Mouse (Mus musculus) bone marrow macrophage, adult 2 months (primary cell): ENCODE measurements around the gene Nme4. TPM values are rescaled to one million over a fixed set of nuclear protein-coding genes. Genes with fewer than 3 reads are reported as not detected.
"Not testable (repeated sequence)": the region's sequence is repeated elsewhere in the genome, so short reads cannot be mapped to it uniquely, and the experiment has no call there.

Experiments
- H3K27ac ChIP-seq: 2 replicates; pipeline ENCODE4 v1.5.1; 2012; ENCODE audit warnings: low read depth, low read length; ENCODE audit not compliant: insufficient read depth
- H3K4me1 ChIP-seq: 2 replicates; pipeline ENCODE4 v1.6.1; 2012; ENCODE audit warnings: low read length; ENCODE audit not compliant: control insufficient read depth, insufficient read depth
- H3K4me3 ChIP-seq: 2 replicates; pipeline ENCODE4 v1.5.1; 2012; ENCODE audit warnings: mild to moderate bottlenecking, low read length, moderate library complexity; ENCODE audit not compliant: insufficient read depth
- CTCF ChIP-seq: IDR thresholded peaks from 2 replicates; pipeline ENCODE4 v1.5.1; 2012; ENCODE audit warnings: low read depth, mild to moderate bottlenecking, low read length, moderate library complexity
- POLR2A ChIP-seq: IDR thresholded peaks from 2 replicates; pipeline ENCODE4 v1.6.1; 2012; ENCODE audit warnings: mild to moderate bottlenecking, low read depth, low read length, borderline replicate concordance
- polyA plus RNA-seq: library from polyadenylated mRNA; stranded (reverse); fragments of >200 nt; gene quantifications from 2 replicates; pipeline ENCODE4 v1.2.4, GENCODE M21; 2012; ENCODE audit not compliant: missing spikeins, insufficient read depth, insufficient read length

The Nme4 gene
- polyA plus RNA-seq, 1 experiment, result 25.6 TPM

DNA sequence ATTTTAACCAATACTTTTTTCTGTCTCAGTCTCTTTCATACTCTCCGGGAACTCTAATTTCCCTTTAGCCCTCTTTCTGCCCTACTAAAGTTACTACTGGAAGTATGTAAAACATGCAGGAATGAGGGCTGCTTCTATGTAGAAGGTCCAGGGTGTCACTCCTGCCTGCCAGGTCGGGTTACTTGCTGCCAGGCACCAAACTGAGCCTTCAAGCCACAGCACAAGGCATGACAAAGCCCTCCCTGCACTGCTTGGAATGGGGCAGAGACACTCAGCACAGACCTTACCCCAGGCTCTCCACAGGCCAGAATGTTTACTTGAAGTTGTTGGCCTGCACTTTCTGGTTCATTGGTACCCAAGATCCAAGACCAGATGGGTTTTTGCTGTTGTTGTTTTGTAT lies 4.8 kb upstream of the Nme4 start:
- Histone ChIP-seq H3K4me1 (peaks cover 32% of the 10 kb centered on the region), H3K4me3 (no peak overlapping the region), H3K27ac (no peak overlapping the region)
- TF ChIP-seq POLR2A (no peak), CTCF (no peak)

DNA sequence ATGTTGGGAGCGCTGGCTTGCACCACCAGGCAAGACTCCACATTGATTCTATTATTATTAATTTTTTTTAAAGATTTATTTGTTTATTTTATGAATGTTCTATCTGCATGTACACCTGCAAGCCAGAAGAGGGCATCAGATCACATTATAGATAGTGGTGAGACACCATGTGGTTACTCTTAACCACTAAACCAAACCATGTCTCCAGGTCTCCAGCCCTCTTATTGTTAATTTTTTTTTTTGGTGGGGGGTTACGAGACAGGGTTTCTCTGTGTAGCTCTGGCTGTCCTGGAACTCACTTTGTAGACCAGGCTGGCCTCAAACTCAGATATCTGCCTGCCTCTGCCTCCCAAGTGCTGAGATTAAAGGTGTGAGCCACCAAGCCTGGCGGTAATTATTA lies 3.9 kb upstream of the Nme4 start:
- H3K4me3 ChIP-seq, H3K27ac ChIP-seq: not testable (repeated sequence)
- H3K4me1 ChIP-seq, result peaks cover 32% of the 10 kb centered on the region

DNA sequence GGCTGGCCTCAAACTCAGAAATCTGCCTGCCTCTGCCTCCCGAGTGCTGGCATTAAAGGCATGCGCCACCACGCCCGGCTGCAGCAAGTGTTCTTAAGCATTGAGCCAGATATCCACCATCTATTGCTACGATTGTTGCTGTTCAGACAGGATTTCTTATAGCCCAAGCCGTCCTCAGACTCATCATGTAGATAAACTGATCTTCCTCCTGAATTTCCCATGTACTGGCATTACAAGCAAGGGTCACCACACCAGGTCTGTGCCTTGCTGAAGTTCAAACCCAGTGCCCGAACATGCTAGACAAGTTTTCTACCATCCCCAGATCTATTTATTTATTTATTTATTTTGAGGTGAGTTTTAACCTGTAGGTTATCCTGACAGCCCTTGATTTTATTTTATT lies 3.1 kb upstream of the Nme4 start:
- Histone ChIP-seq H3K27ac (no peak overlapping the region), H3K4me3 (no peak overlapping the region), H3K4me1 (peaks cover 28% of the 10 kb centered on the region)
- TF ChIP-seq POLR2A (no peak), CTCF (no peak)

DNA sequence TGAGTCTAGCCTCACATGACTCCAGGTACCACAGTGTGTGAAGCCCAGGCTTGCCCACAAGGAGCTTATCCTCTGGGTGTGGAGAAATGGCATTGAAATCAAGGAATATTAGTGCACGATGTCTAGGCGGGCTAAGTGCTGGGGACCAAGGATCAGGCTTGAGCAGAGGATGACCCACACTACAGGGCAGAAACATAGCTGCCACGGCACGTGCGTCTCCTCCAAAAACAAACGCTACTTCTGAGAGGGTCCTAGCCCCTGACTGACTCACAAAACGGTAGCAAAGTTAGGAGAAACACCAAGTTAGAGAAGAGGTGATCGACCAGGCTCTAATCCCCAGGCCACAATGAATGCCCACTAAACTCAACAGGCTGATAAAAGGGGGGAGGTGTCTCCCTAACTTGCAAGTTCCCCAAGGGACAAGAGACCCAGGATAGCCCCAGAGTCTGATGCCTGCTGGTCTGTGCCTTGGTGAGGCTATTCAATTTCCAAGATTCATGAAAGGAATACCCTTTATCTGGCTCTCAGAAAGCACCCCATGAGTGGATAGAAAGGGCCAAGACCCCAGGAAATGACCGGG lies 781 bp downstream of the Nme4 start:
- Histone ChIP-seq H3K27ac (peak overlapping the region; percentile 40; the same call in 1 of the 2 replicates), H3K4me3 (peak overlapping the region; percentile 67), H3K4me1 (peaks cover 5% of the 10 kb centered on the region)
- TF ChIP-seq POLR2A (no peak), CTCF (no peak)

DNA sequence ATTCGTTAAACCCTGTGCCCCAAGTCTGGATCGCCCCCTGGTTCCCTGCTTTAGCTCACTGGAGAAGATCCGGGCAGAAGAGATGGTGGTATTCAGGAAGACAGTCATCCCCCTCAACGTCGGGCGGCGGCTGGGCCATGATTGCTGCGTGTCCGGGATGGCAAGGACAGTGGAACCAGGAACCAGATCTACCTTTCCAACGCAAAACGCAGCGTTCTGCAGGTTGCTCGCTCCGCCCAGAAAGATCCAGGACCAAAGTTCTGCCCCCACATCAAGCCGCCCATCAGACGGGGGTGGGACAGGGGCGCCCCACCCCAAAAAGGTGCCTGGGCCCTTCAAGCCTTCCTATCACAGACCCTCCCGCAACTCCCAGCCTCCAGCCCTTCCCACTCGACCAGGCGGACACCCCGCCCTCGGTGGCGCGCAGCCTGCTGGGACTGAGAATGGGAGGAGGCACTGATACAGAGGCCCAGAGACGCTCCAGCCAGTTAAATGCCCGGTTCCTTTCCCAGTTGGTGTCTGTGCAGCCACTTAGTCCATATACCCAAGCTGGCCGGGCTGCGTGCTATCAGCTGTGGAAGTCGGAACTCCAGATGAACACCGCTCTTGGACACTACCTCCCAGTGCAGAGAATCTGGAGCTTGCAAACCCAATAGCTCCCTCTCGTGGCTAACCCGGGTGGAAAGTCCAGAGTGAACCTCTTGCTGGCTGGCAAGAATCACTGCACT lies 5.3 kb downstream of the Nme4 start, which contains the start of gene Decr2:
Gene Decr2, minus strand, starts transcription at position 433 of the 728 bp plus-strand sequence.
- Histone ChIP-seq H3K4me3 (peak within 1 kb of the TSS; percentile 95), H3K27ac (peak within 1 kb of the TSS; percentile 53), H3K4me1 (peaks cover 3% of the 10 kb centered on the region; the same call in 1 of the 2 replicates)
- TF ChIP-seq POLR2A (0 out of 2 replicates have a peak, but pooled peaks have one; percentile 18), CTCF (peak; percentile 94)

DNA sequence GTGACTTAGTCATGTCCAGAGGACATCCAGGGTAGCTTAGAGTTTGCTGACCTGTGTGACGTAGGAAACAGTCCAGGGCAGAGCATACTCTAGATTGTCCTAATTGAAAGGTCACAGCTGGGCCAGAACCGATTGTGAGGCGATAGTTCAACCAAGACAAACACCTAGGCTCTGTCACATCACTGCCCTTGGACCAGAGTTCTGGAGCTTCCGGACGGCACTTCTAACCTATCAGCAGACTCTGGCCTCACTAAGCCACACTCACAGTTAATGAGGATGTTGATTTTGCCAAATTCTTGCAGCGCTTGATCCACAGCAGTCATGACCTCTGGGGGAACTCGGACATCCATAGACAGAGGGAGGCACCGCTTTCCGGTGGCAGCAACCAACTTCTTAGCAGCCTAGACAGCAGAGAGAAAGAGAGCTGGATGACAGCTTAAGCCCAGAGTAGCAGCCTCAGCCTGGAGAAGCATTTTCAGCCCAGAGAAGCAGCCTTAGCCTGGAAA lies 8.3 kb downstream of the Nme4 start:
- no peak overlapping the region for H3K4me3 ChIP-seq
- no peaks in the 10 kb centered on the region for H3K4me1 ChIP-seq
- no peak overlapping the region for H3K27ac ChIP-seq
- TF ChIP-seq POLR2A, result no peak

DNA sequence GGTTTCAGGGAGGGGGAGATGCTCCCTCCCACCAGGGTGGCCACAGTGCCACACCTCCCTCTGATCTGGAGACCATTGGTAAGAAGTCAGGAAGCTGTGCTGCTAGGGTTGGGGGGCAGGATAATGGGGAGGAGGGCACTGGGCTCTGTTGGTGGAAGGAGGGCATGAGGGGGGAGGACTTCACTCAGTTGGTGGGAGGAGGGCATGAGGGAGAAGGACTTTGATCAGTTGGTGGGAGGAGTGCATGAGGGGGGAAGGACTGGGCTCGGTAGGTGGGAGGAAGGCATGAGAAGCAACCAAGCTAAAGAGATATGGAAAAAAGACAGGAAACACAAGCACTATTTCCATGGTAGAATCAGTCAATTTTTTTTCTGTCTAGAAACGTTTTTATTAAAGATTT lies 14.5 kb downstream of the Nme4 start:
- Histone ChIP-seq H3K4me3 (no peak overlapping the region), H3K4me1 (no peaks in the 10 kb centered on the region), H3K27ac (no peak overlapping the region)
- TF ChIP-seq POLR2A (no peak), CTCF (no peak)

DNA sequence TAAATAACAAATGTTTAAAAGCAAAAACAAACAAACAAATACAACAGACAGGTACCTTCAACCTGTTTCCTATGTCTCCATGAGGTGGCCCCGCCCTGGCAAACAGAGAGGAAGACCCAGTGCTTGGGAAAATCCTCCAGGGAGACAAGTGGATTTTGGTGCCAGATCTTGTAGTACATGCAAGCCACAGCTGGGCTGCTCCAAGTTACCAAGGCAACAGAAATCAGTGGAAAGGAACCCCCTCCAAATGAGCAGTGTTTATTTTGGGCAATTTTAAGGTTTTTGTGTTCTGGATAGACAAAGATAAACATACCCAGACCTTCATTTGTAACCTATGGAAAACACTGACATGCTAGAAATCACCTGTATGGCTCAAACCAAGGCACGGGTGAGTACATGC lies 16.6 kb downstream of the Nme4 start:
- no peak for TF ChIP-seq CTCF
- TF ChIP-seq POLR2A, result no peak
- Histone ChIP-seq H3K27ac (no peak overlapping the region), H3K4me1 (no peaks in the 10 kb centered on the region), H3K4me3 (no peak overlapping the region)

DNA sequence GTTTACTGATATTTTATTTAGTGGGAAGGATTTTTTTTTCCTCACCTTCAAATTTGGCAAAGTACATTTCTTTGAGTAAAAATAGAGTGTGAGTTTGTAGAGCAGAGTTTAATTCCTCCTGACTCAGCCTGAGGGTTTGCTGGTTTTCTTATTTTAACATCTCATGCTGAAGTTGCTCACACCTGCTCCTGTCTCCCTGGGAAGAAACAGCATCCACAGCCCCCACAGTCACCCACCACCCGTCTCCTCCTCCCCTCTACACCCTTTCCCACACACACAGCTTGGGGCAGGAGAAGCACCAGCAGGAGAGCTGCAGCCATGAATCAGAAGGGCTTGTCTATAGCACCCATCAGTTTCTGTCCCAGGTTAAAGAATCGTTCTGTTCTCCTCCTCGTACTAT lies 20.2 kb downstream of the Nme4 start:
- Histone ChIP-seq H3K4me3 (no peak overlapping the region), H3K4me1 (no peaks in the 10 kb centered on the region), H3K27ac (no peak overlapping the region)
- TF ChIP-seq CTCF (no peak), POLR2A (no peak)

DNA sequence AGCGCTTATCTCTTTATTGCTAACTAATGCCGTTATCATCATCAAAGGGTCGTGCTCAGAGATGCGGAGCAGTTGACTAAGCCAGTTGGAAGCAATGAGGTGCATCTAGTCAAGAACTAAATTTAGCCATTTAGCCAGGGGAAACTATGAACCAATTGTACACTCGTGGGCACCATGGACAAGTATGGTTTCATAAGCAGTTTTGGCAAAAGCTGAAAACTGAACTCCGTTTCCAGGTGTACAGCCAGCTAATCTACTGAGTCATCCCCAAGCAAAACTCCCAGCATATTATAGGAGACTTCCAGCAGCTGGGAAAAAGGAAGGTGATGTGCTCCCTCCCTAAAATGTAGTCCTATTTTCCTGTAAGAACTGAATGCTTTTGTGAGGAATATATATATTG lies 25.3 kb downstream of the Nme4 start:
- Histone ChIP-seq H3K4me3 (peak overlapping the region; percentile 87; the same call in 1 of the 2 replicates), H3K4me1 (peaks cover 17% of the 10 kb centered on the region), H3K27ac (no peak overlapping the region)
- no peak for TF ChIP-seq CTCF
- TF ChIP-seq POLR2A, result no peak
